Mouse (Mus musculus) lung, postnatal 4 days (tissue): ENCODE results near the gene Ncoa3.
A peak's percentile ranks its signal among the peaks of the same experiment; 100 is the strongest.

ENCODE experiments used
- DNase-seq, 2 experiments: peaks; one replicate each; pipeline ENCODE4 v3.0.0; 2021

The Ncoa3 gene

GRCm38 (mm10) chr2:166080967-166081750 is 88.7 kb downstream of the Ncoa3 start:
- peak; percentile 66 to 69 for DNase-seq

GRCm38 (mm10) chr2:166082193-166082592 is 89.8 kb downstream of the Ncoa3 start:
- DNase-seq: peak; percentile 75 to 81

GRCm38 (mm10) chr2:166082661-166083060 is 90.2 kb downstream of the Ncoa3 start:
- DNase-seq: no peak

GRCm38 (mm10) chr2:166083542-166084031 is 91.2 kb downstream of the Ncoa3 start:
- DNase-seq: peak; percentile 26 to 59

GRCm38 (mm10) chr2:166084111-166084510 is 91.7 kb downstream of the Ncoa3 start:
- DNase-seq: no peak

- DNase-seq: peak; percentile 51 to 75
Observed at GRCm38 (mm10) chr2:166084964-166085363, 92.5 kb downstream of the Ncoa3 start.

GRCm38 (mm10) chr2:166085780-166086179 is 93.3 kb downstream of the Ncoa3 start:
- no peak for DNase-seq

GRCm38 (mm10) chr2:166086457-166087233 is 94.2 kb downstream of the Ncoa3 start:
- DNase-seq: no peak

GRCm38 (mm10) chr2:166088991-166089390 is 96.6 kb downstream of the Ncoa3 start:
- no peak for DNase-seq

GRCm38 (mm10) chr2:166090131-166090581 is 97.7 kb downstream of the Ncoa3 start:
- DNase-seq: no peak

- no peak for DNase-seq
Observed at GRCm38 (mm10) chr2:166091599-166091998, 99.2 kb downstream of the Ncoa3 start.

- DNase-seq: no peak
Observed at GRCm38 (mm10) chr2:166092412-166092811, 100.0 kb downstream of the Ncoa3 start.

GRCm38 (mm10) chr2:166096300-166096699 is 103.9 kb downstream of the Ncoa3 start:
- DNase-seq: no peak

GRCm38 (mm10) chr2:166096834-166097233 is 104.4 kb downstream of the Ncoa3 start:
- DNase-seq: no peak

- DNase-seq: peak in 1 of 2 experiments; percentile 39
Observed at GRCm38 (mm10) chr2:166097443-166098291, 105.2 kb downstream of the Ncoa3 start.

GRCm38 (mm10) chr2:166098292-166098933 is 106.0 kb downstream of the Ncoa3 start:
- DNase-seq: no peak

- DNase-seq: no peak
Observed at GRCm38 (mm10) chr2:166100309-166101262, 108.2 kb downstream of the Ncoa3 start.

GRCm38 (mm10) chr2:166102893-166103292 is 110.5 kb downstream of the Ncoa3 start:
- DNase-seq: no peak

- DNase-seq: no peak
Observed at GRCm38 (mm10) chr2:166105911-166106310, 113.5 kb downstream of the Ncoa3 start.

GRCm38 (mm10) chr2:166106631-166107030 is 114.2 kb downstream of the Ncoa3 start:
- DNase-seq: no peak

- no peak for DNase-seq
Observed at GRCm38 (mm10) chr2:166107911-166108310, 115.5 kb downstream of the Ncoa3 start.
